Mouse (Mus musculus) intestine, embryonic 16.5 days (tissue): ENCODE results near the gene Stard7. TPM values are rescaled to one million over a fixed set of nuclear protein-coding genes. Genes with fewer than 3 reads are reported as not detected.

Source experiments
- ATAC-seq: fragments of 200-750 bp; cut with Nextera tagmentation; 2 replicates; pipeline ENCODE4 v1.8.0; 2017; ENCODE audit warnings: moderate TSS enrichment, moderate library complexity
- H3K27ac ChIP-seq: fragments of 300-500 bp; sonication (generic); 2 replicates; pipeline ENCODE4 v1.5.1; 2014; ENCODE audit warnings: mild to moderate bottlenecking, low read length
- H3K27me3 ChIP-seq: fragments of 300-500 bp; sonication (generic); replicated peaks from 2 replicates; pipeline ENCODE4 v1.6.1; 2014; ENCODE audit warnings: low read length, control low read depth, mixed read lengths; ENCODE audit not compliant: control insufficient read depth, insufficient read depth
- H3K36me3 ChIP-seq: fragments of 300-500 bp; sonication (generic); 2 replicates; pipeline ENCODE4 v1.6.1; 2014; ENCODE audit warnings: low read length, control low read depth; ENCODE audit not compliant: control insufficient read depth, insufficient read depth
- H3K4me1 ChIP-seq: fragments of 300-500 bp; sonication (generic); 2 replicates; pipeline ENCODE4 v1.6.1; 2014; ENCODE audit warnings: low read length, control low read depth, mixed read lengths; ENCODE audit not compliant: control insufficient read depth, insufficient read depth
- H3K4me2 ChIP-seq: fragments of 300-500 bp; sonication (generic); 2 replicates; pipeline ENCODE4 v1.6.1; 2014; ENCODE audit warnings: low read depth, low read length, control low read depth
- H3K4me3 ChIP-seq: fragments of 300-500 bp; sonication (generic); 2 replicates; pipeline ENCODE4 v1.5.1; 2014; ENCODE audit warnings: mild to moderate bottlenecking, low read length
- H3K9ac ChIP-seq: fragments of 300-500 bp; sonication (generic); 2 replicates; pipeline ENCODE4 v1.6.1; 2014; ENCODE audit warnings: low read depth, low read length
- H3K9me3 ChIP-seq: fragments of 300-500 bp; sonication (generic); 2 replicates; pipeline ENCODE4 v1.6.1; 2016; ENCODE audit warnings: low read length, control low read depth; ENCODE audit not compliant: control insufficient read depth
- WGBS: fragments of 180-500 bp; shearing (Covaris S2); extraction: QIAGEN DNeasy Blood & Tissue Kit; methylation state at CpG from one replicate; pipeline ENCODE4 v1.1.7; 2014; 5-methylcytosine and 5-hydroxymethylcytosine counted together
- polyA plus RNA-seq: library from polyadenylated mRNA; unstranded; fragments of >200 nt; fragmentation: Nextera tagmentation; extraction: Ambion mirVana; gene quantifications from 2 replicates; pipeline ENCODE4 v1.2.1, GENCODE M21; 2015

The Stard7 gene
- polyA plus RNA-seq, 1 experiment from 2014 or later: 77.6 TPM

DNA sequence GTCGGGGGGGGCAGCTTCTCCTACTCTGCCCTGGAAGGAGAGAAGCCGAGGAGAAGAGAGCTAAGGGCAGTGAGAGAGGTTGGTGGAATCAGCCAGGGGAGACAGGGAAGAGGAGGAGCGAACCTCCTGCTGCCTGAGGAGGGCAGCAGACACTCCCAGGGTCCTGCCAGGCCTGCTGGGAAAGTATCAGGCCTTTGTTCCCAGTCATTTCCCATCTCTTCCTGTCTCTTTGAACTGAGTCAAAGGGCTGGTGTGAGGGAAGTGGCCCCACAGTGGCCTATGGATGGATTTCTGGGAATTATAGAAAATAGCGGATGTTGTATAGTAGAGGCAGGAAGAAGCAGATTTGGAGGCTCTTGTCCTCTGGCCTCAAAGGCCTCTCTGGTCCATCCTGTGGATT lies 43.9 kb downstream of the Stard7 start:
- ATAC-seq: 0 out of 2 replicates have a peak, but pooled peaks have one; percentile 18
- H3K9me3 ChIP-seq: no peaks in the 10 kb centered on the region
- no peak overlapping the region for H3K4me2 ChIP-seq
- WGBS: 65% methylated on average over 4 of the region's 4 CpGs
- H3K27ac ChIP-seq: no peak overlapping the region; the same call in 1 of the 2 replicates
- H3K36me3 ChIP-seq: no peaks in the 10 kb centered on the region
- H3K4me3 ChIP-seq: no peak overlapping the region
- H3K27me3 ChIP-seq: no peaks in the 10 kb centered on the region
- no peaks in the 10 kb centered on the region for H3K4me1 ChIP-seq
- H3K9ac ChIP-seq: no peak overlapping the region

DNA sequence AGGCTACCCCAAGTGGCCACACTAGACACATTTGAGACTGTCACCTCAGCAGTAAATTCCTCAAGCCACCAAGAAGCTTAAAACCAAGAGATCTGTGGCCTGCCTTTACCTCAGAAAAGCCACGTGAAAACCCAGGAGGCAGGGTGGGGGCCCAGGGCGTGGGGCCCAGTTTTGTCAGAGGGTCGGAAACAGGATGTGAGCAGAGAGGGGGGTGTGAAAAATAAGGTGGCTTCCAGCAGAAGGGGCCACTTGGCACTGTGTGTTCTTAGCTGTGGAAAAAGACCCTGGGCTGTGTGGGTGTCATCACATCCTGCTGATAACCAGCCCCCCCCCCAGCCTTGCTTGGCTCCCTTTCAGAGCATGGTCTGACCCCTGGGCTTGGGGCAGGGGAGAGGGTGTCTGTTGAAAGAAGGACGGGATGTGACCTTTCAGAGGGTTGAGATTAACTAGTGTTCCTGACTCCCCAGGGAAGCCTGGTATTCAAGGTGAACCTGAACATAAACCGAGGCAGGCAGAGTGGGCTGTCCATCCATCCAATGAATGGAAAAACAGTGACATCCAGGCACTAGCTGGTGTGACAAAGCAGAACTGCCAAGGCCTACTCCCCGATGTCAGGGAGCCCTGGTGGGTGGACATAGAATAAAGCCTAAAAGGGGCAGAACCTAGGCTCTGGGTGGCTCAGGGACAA lies 44.6 kb downstream of the Stard7 start:
- H3K4me1 ChIP-seq: no peaks in the 10 kb centered on the region
- no peaks in the 10 kb centered on the region for H3K27me3 ChIP-seq
- H3K4me2 ChIP-seq: no peak overlapping the region
- H3K9ac ChIP-seq: no peak overlapping the region
- H3K27ac ChIP-seq: peak overlapping the region; percentile 39; the same call in 1 of the 2 replicates
- no peak overlapping the region for H3K4me3 ChIP-seq
- no peaks in the 10 kb centered on the region for H3K9me3 ChIP-seq
- 66% methylated on average over 6 of the region's 6 CpGs for WGBS
- ATAC-seq: peak; percentile 42; the same call in 1 of the 2 replicates
- H3K36me3 ChIP-seq: no peaks in the 10 kb centered on the region

DNA sequence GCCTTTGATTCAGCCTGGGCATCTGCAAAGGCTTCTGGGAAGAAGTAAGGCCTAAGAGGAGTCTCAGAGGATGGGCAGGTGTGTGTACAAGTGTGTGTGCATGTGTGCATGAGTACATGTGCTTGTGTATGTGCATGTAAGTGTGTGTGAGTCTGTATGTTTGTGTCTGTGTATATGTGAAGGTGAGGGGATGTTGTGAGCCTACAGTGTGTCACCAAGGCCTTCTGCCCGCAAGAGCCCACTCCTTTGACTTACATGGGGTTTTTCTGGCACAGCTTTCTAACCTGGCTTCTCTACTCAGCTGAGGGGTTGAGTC lies 45.1 kb downstream of the Stard7 start:
- Histone ChIP-seq H3K27ac (no peak overlapping the region), H3K4me3 (no peak overlapping the region), H3K4me2 (no peak overlapping the region), H3K36me3 (no peaks in the 10 kb centered on the region), H3K9ac (no peak overlapping the region), H3K4me1 (no peaks in the 10 kb centered on the region), H3K9me3 (no peaks in the 10 kb centered on the region), H3K27me3 (no peaks in the 10 kb centered on the region)
- WGBS: 95% methylated on average over 1 of the region's 1 CpGs
- no peak for ATAC-seq

DNA sequence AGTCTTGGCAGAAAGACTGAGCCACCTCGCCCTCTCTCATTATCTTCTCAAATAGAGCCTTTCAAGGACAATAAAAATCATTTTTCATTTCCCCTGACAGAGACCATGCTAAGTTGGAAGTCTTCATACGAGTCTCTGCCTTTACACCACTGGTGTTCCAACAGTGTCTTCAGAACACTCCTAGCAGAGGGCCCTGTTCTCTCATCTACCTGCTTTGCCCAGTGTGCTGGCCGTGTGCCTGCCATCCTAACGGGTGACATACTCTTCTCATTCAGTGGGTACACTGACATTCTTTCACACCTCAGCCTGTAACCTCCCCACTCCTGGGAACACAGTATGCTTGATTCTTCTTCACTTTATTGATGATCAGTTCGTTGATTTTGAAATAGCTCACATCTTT lies 46.4 kb downstream of the Stard7 start:
- no peak for ATAC-seq
- Histone ChIP-seq H3K4me3 (no peak overlapping the region), H3K9me3 (no peaks in the 10 kb centered on the region), H3K27me3 (no peaks in the 10 kb centered on the region), H3K4me1 (no peaks in the 10 kb centered on the region), H3K9ac (no peak overlapping the region), H3K36me3 (no peaks in the 10 kb centered on the region), H3K27ac (no peak overlapping the region), H3K4me2 (no peak overlapping the region)
- 80% methylated on average over 5 of the region's 5 CpGs for WGBS

DNA sequence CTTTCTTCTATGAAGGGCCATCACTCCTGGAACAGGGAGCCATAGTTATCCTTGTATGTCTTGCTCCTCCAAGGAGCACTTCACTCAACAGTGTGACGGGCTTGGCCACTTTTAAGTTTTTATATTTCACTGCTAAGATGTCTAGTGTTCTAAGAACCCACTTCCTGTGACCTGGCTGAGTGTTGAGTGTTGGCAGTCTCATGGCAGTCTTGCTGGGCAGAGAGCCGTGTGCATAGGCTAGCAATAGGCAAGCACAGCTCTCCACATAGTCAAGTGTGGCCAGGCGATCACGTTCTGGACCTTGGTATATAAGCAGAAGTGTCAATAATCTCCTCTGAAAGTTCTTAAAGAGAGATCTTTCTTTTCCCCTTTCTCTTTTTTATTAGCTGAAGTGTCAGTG lies 48.1 kb downstream of the Stard7 start:
- H3K9me3 ChIP-seq: no peaks in the 10 kb centered on the region
- no peak for ATAC-seq
- H3K27ac ChIP-seq: no peak overlapping the region
- no peak overlapping the region for H3K4me3 ChIP-seq
- H3K36me3 ChIP-seq: no peaks in the 10 kb centered on the region
- no peaks in the 10 kb centered on the region for H3K4me1 ChIP-seq
- WGBS: 82% methylated on average over 4 of the region's 4 CpGs
- no peak overlapping the region for H3K9ac ChIP-seq
- no peaks in the 10 kb centered on the region for H3K27me3 ChIP-seq
- no peak overlapping the region for H3K4me2 ChIP-seq

DNA sequence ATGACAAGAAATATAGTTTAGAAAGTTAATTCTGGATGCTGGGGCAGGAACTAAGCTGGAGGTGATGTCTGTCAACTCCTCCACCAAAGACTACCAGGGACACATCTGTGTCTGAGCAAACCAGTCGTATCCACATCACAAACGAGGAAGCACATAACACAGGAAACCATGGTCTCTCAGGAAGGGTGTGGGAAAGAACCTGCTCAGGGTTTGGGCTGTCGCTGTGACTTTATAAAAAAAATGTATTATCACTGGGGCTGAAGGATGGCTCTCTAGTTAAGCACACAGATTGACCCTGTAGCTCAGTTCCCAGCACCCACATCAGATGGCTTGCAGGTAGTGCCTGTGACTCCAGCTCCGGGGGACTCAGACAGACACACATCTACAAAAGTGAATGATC lies 49.1 kb downstream of the Stard7 start:
- WGBS: 69% methylated on average over 4 of the region's 4 CpGs
- Histone ChIP-seq H3K4me2 (no peak overlapping the region), H3K4me3 (no peak overlapping the region), H3K27me3 (no peaks in the 10 kb centered on the region), H3K9ac (no peak overlapping the region), H3K9me3 (no peaks in the 10 kb centered on the region), H3K36me3 (no peaks in the 10 kb centered on the region), H3K27ac (no peak overlapping the region), H3K4me1 (no peaks in the 10 kb centered on the region)
- no peak for ATAC-seq

DNA sequence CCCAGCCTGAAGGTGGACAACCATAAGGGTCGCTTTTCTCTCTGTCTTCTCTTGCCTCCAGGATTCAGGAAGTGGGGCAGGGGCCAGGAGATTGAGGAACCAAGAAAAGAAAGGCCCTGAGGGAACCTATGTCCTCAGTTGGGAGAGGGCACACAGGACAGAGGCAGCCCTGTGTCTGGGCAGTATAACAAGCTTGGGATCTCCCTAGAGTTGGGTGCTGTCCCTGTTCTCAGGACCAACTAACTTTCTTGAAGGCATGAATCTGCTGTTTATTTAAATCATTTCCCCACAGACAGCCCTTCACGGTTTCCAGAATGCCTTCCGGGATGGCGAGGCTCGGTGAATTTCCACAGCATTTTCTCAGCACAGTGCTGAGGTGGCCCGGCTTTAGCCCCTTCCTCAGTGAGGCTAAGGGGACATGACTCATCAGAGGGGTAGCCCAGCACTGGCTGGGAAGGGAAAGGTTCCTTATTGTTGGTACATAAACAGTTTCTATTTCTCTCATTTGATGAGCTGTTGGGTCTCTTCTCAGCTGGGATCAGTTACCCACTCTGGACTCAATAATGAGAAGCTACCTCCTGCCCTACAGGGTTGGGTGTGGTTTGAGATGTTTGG lies 52.8 kb downstream of the Stard7 start:
- H3K4me2 ChIP-seq: no peak overlapping the region
- H3K4me1 ChIP-seq: no peaks in the 10 kb centered on the region
- WGBS: 83% methylated on average over 6 of the region's 6 CpGs
- no peaks in the 10 kb centered on the region for H3K27me3 ChIP-seq
- no peak overlapping the region for H3K9ac ChIP-seq
- H3K27ac ChIP-seq: no peak overlapping the region
- no peaks in the 10 kb centered on the region for H3K9me3 ChIP-seq
- no peaks in the 10 kb centered on the region for H3K36me3 ChIP-seq
- H3K4me3 ChIP-seq: no peak overlapping the region
- no peak for ATAC-seq

DNA sequence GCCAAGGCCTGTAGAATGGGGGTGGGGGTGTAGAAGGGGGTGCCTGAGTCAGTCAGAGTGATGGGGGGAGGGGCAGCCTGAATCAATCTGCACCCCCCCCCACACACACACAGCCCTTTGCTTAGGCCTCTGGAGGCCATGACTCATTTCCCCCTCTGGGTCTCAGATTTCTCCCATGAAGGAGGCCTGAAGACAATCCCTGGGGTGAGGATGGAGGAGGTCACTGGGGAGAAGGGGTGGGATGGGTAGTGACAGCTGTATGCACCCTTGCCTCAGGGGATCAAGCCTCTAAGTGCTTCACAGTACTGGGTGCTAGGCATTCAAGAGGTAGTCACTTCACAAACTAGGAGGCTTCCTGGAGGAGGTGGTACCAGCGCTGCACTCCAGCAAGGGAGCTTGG lies 53.6 kb downstream of the Stard7 start:
- Histone ChIP-seq H3K36me3 (no peaks in the 10 kb centered on the region), H3K9me3 (no peaks in the 10 kb centered on the region), H3K9ac (no peak overlapping the region), H3K4me2 (no peak overlapping the region), H3K27me3 (no peaks in the 10 kb centered on the region), H3K4me1 (no peaks in the 10 kb centered on the region), H3K27ac (no peak overlapping the region), H3K4me3 (no peak overlapping the region)
- WGBS: 86% methylated on average over 1 of the region's 1 CpGs
- no peak for ATAC-seq

DNA sequence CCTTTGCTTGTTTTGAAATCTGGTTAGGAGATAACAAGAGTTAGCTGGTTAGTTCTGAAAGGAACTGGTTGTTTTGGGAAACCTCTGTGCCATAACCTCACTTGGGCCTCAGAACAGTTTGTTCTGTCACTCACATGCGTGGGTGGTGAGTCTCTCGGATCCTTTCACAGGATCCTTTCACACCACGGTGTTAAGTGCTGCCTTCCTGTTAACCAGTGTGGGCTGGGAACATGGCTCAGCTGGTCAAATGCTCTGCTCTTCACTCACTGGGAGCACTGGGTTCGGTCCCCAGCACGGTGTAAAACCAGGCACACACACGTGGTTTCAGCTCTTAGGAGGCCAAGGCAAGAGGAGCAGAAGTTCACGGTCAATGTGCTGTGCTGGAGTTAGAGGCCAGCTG lies 54.4 kb downstream of the Stard7 start:
- Histone ChIP-seq H3K4me1 (no peaks in the 10 kb centered on the region), H3K27me3 (no peaks in the 10 kb centered on the region), H3K4me2 (no peak overlapping the region), H3K4me3 (no peak overlapping the region), H3K27ac (no peak overlapping the region), H3K36me3 (no peaks in the 10 kb centered on the region), H3K9me3 (no peaks in the 10 kb centered on the region), H3K9ac (no peak overlapping the region)
- ATAC-seq: no peak
- WGBS: 53% methylated on average over 7 of the region's 7 CpGs
